ENCODE assay signal across 10 mouse cellular contexts in the genomic region with DNA sequence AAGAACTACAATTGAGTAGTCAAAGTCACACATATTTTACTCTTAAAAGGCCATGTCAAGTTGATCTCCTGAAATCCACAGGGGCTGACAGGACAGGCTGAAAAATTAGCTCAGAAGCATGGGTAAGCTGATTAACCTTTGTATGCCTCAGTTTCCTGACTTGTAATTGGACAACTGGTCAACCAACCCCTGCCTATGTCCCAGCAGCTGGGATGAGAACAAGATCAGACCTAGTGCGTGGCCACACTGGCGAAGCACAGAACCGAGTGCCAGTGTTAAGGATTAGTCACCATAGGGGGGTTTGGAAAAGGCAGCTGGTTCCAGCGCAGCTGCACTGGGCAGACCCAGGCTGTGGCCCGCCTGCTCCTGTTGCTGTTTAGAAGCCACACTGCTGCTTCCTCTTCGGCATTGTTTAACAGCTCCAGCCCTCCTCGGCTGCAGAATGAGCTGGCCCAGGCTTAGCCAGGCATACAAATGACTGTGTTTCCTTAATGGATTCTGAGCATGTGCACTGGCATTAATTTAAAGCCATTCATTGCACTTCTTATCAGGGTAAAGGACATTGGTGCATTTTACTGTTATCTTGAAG.
DNase-seq lines count a peak whose midpoint lies in the region; ATAC-seq and TF ChIP-seq lines count a peak whose summit lies in the region.
"Had no signal": no experiment of that assay in that cellular context is flagged by ENCODE, and none has a peak within 500 bp of the region (broad histone marks: within the 10 kb centered on the region; RNA-seq: fewer than 3 reads in every experiment).

No protein-coding gene starts in this region.

- no peaks in the 10 kb centered on the region for H3K36me3 ChIP-seq in forebrain, embryonic 13.5 days (ENCODE audit: poor library complexity, severe bottlenecking)
- no peaks in the 10 kb centered on the region for H3K36me3 ChIP-seq in intestine, embryonic 14.5 days (ENCODE audit: control insufficient read depth, insufficient read depth, low read length)
- H3K36me3 ChIP-seq: embryonic facial prominence, embryonic 13.5 days; liver, embryonic 13.5 days had no signal

- H3K4me3 ChIP-seq in gastrocnemius, adult 2 months: no peak overlapping the region
- no peak overlapping the region for H3K4me3 ChIP-seq in forebrain, embryonic 13.5 days
- no peak overlapping the region for H3K4me3 ChIP-seq in intestine, embryonic 14.5 days (ENCODE audit: low read depth, low read length)
- H3K4me3 ChIP-seq: embryonic facial prominence, embryonic 13.5 days; liver, embryonic 13.5 days had no signal

- no peak overlapping the region for H3K27ac ChIP-seq in gastrocnemius, adult 2 months
- H3K27ac ChIP-seq in forebrain, embryonic 13.5 days: peak overlapping the region; percentile 42; the same call in 1 of the 2 replicates
- H3K27ac ChIP-seq in intestine, embryonic 14.5 days (ENCODE audit: low read depth): no peak overlapping the region
- H3K27ac ChIP-seq: liver, embryonic 13.5 days had no signal

- peaks cover 29% of the 10 kb centered on the region for H3K4me1 ChIP-seq in forebrain, embryonic 13.5 days
- no peaks in the 10 kb centered on the region for H3K4me1 ChIP-seq in intestine, embryonic 14.5 days (replicated peaks; ENCODE audit: control insufficient read depth, insufficient read depth, low read length)
- H3K4me1 ChIP-seq: liver, embryonic 13.5 days had no signal

- no peaks in the 10 kb centered on the region for H3K27me3 ChIP-seq in forebrain, embryonic 13.5 days
- H3K27me3 ChIP-seq in intestine, embryonic 14.5 days (replicated peaks; ENCODE audit: control insufficient read depth, insufficient read depth, low read length): no peaks in the 10 kb centered on the region
- H3K27me3 ChIP-seq: embryonic facial prominence, embryonic 13.5 days; liver, embryonic 13.5 days had no signal

- DNase-seq in gastrocnemius, adult 2 months: peak; percentile 34
- no peak for DNase-seq in gastrocnemius, adult 18-20 months (ENCODE audit: low spot score)
- DNase-seq in intestine, embryonic 14.5 days (ENCODE audit: low spot score): no peak
- peak; percentile 23 to 28 for DNase-seq in left cerebral cortex, postnatal 14 days (ENCODE audit: low spot score in 2 of 2)
- peak; percentile 16 for DNase-seq in retina, embryonic 14.5 days (ENCODE audit: low spot score)
- no peak for DNase-seq in adipocyte (ENCODE audit: low spot score)
- DNase-seq: liver, embryonic 13.5 days had no signal

- no peak for TF ChIP-seq CTCF in gastrocnemius, adult 2 months (IDR thresholded peaks at IDR 0.05)

- no peak overlapping the region for H3K4me2 ChIP-seq in forebrain, embryonic 13.5 days
- H3K4me2 ChIP-seq in intestine, embryonic 14.5 days (ENCODE audit: low read length): no peak overlapping the region
- H3K4me2 ChIP-seq: embryonic facial prominence, embryonic 13.5 days; liver, embryonic 13.5 days had no signal

- intact Hi-C loops in gastrocnemius, adult 2 months (cut with DNase I): no loop called here
- intact Hi-C loops in left cerebral cortex, postnatal 14 days (cut with DNase I): no loop called here

- no peak overlapping the region for H3K9ac ChIP-seq in forebrain, embryonic 13.5 days
- H3K9ac ChIP-seq in intestine, embryonic 14.5 days (ENCODE audit: low read length): no peak overlapping the region
- H3K9ac ChIP-seq: embryonic facial prominence, embryonic 13.5 days; liver, embryonic 13.5 days had no signal

- no peaks in the 10 kb centered on the region for H3K9me3 ChIP-seq in forebrain, embryonic 13.5 days (replicated peaks)
- no peaks in the 10 kb centered on the region for H3K9me3 ChIP-seq in intestine, embryonic 14.5 days (ENCODE audit: control insufficient read depth, low read length)
- H3K9me3 ChIP-seq: embryonic facial prominence, embryonic 13.5 days; liver, embryonic 13.5 days had no signal

- 19% methylated on average over 7 of the region's 7 CpGs for WGBS in forebrain, embryonic 13.5 days
- 44% methylated on average over 7 of the region's 7 CpGs for WGBS in intestine, embryonic 14.5 days

- peak; percentile 94 for ATAC-seq in forebrain, embryonic 13.5 days
- peak; percentile 47; the same call in 1 of the 2 replicates for ATAC-seq in intestine, embryonic 14.5 days (replicated peaks; ENCODE audit: low FRiP score, low TSS enrichment, low read depth)
- ATAC-seq in megakaryocyte, adult 5-6 weeks (ENCODE audit: poor library complexity, severe bottlenecking): no peak

Comparison
In these comparisons a context has a peak if more than half of its experiments do, and no peak if none do; other contexts are left out.
1. DNase-seq: peak in gastrocnemius, adult 2 months (single experiment), left cerebral cortex, postnatal 14 days (2 of 2) and retina, embryonic 14.5 days (single experiment); none in gastrocnemius, adult 18-20 months (single experiment), intestine, embryonic 14.5 days (single experiment) and adipocyte (single experiment).